ENCODE assay signal across 1 mouse cellular context in the genomic region with DNA sequence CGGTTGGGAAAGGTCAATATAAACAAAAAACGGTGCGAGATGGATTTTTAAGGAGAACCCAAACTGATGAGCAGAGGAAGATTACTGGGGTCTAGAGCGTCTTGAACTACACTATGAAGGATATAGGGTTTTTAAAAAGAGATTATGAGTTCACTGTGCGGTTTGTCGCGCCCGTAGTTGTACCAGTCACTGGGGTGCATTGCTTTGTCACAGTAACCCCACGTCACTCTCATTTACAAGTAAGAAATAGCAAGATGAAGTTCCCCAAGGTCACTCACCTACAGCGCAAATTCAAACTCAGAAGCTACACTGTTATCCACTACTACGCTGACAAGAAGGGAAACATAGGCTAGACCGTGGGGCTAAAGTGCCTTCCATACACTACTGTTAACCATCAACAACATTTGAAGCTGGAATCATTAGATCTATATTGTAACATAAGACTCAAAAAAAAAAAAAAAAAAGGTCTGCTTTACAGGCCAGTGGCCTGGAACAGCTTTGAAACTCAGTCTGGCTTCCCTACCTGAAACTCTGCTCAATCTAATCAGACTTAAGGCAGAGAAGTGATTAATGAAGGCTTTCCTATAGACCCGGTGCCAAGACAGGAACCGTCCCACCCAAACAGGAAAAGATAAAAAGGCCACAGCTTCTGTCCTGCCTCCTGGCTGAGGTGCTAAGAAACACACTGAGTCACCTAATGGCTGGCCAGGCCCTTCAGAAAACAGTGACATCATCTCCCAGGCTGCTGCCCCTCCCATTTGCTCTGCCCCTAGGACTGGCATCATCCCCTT.
TF ChIP-seq lines count a peak whose summit lies in the region.

No protein-coding gene starts in this region.

TF ChIP-seq in MEL, 35 proteins besides CTCF, POLR2A, EP300 and RAD21 (continued from another document):
- TF ChIP-seq NELFE (IDR thresholded peaks at IDR 0.05; ENCODE audit: low read depth, low read length): peak; percentile 48; the same call in 1 of the 2 replicates
- TF ChIP-seq RCOR1 (IDR thresholded peaks at IDR 0.05; ENCODE audit: low read depth, low read length): peak; percentile 98
- no peak for TF ChIP-seq MEF2A (IDR thresholded peaks at IDR 0.05; ENCODE audit: extremely low read depth, insufficient replicate concordance, low read depth, low read length, poor library complexity, severe bottlenecking)
- TF ChIP-seq USF1 (IDR thresholded peaks at IDR 0.05; ENCODE audit: low read depth, low read length): 0 out of 2 replicates have a peak, but pooled peaks have one; percentile 22
- peak; percentile 50 for TF ChIP-seq TAL1 (IDR thresholded peaks at IDR 0.05; ENCODE audit: low read length)
- TF ChIP-seq GATA1 (IDR thresholded peaks at IDR 0.05; ENCODE audit: low read depth, low read length): peak; percentile 98
- TF ChIP-seq ZC3H11A (IDR thresholded peaks at IDR 0.05; ENCODE audit: low read depth, low read length): peak; percentile 39; the same call in 1 of the 2 replicates
- TF ChIP-seq E2F4 (IDR thresholded peaks at IDR 0.05; ENCODE audit: borderline replicate concordance, low read depth, low read length): no peak
- peak; percentile 69 for TF ChIP-seq HCFC1 (IDR thresholded peaks at IDR 0.05; ENCODE audit: low read depth, low read length)
- 0 out of 2 replicates have a peak, but pooled peaks have one; percentile 56 for TF ChIP-seq MAZ (IDR thresholded peaks at IDR 0.05; ENCODE audit: low read depth, low read length)
- peak; percentile 82; the same call in 1 of the 2 replicates for TF ChIP-seq TBP (IDR thresholded peaks at IDR 0.05; ENCODE audit: low read depth, low read length)
- TF ChIP-seq MXI1 (IDR thresholded peaks at IDR 0.05; ENCODE audit: low read depth, low read length): peak; percentile 63; the same call in 1 of the 2 replicates
- TF ChIP-seq TCF12 (IDR thresholded peaks at IDR 0.05; ENCODE audit: low read depth, low read length): peak; percentile 90
- peak; percentile 99 for TF ChIP-seq ETS1 (IDR thresholded peaks at IDR 0.05; ENCODE audit: low read depth, low read length)
- no peak for TF ChIP-seq ZKSCAN1 (IDR thresholded peaks at IDR 0.05; ENCODE audit: low read depth, low read length)
- peak; percentile 12; the same call in 1 of the 2 replicates for TF ChIP-seq CHD1 (IDR thresholded peaks at IDR 0.05; ENCODE audit: low read depth, low read length)
- peak; percentile 69 for TF ChIP-seq ELF1 (IDR thresholded peaks at IDR 0.05; ENCODE audit: low read depth, low read length)
- TF ChIP-seq MYC (IDR thresholded peaks at IDR 0.05; ENCODE audit: low read depth, low read length): peak; percentile 79
- TF ChIP-seq MYB (IDR thresholded peaks at IDR 0.05; ENCODE audit: low read depth, low read length): peak; percentile 68; the same call in 1 of the 2 replicates
- peak; percentile 88 for TF ChIP-seq ZMIZ1 (IDR thresholded peaks at IDR 0.05; ENCODE audit: low read depth, low read length)
- no peak for TF ChIP-seq USF2 (IDR thresholded peaks at IDR 0.05; ENCODE audit: borderline replicate concordance in 1 of 2, insufficient read depth in 1 of 2, low read depth in 1 of 2, low read length in 2 of 2)
- no peak for TF ChIP-seq GABPA (IDR thresholded peaks at IDR 0.05; ENCODE audit: low read depth, low read length)
- peak; percentile 62; the same call in 1 of the 2 replicates for TF ChIP-seq MAX (IDR thresholded peaks at IDR 0.05; ENCODE audit: low read length)
